Mouse (Mus musculus): ENCODE measurements at regions not wholly inside any gene's neighbourhood (a gene's known extent, or its start where the extent isn't known, plus 50 kb on each side); places are given as distances from the start of the nearest gene placed in this dataset.

- TF ChIP-seq MAX (IDR thresholded peaks at IDR 0.05) (no peak), CTCF (IDR thresholded peaks at IDR 0.05; ENCODE audit: control insufficient read depth, insufficient read depth, insufficient read length) (no peak), USF1 (IDR thresholded peaks at IDR 0.05; ENCODE audit: low read depth) (no peak), FOSL1 (IDR thresholded peaks at IDR 0.05; ENCODE audit: insufficient read depth, low read length, poor library complexity, severe bottlenecking) (no peak), MYOG (IDR thresholded peaks at IDR 0.05; ENCODE audit: control insufficient read depth, extremely low read depth, insufficient read length) (no peak), MYOD1 (IDR thresholded peaks at IDR 0.05; ENCODE audit: control insufficient read depth, insufficient read length, low read depth) (no peak)
Measured at GRCm38 (mm10) chr17:47182118-47182517, 171.8 kb upstream of the Ubr2 start.

All from C2C12 (cell line).